Mouse (Mus musculus): ENCODE results near the gene Csf2rb.

Csf2rb gene

GRCm38 (mm10) chr15:78378556-78378955 lies 53.0 kb downstream of the Csf2rb start:
- no peak for DNase-seq (ENCODE audit: low read depth, low spot score)

GRCm38 (mm10) chr15:78380208-78380607 lies 54.7 kb downstream of the Csf2rb start:
- DNase-seq (ENCODE audit: low read depth, low spot score): no peak

- DNase-seq (ENCODE audit: low read depth, low spot score): no peak
These were observed 55.2 kb downstream of the Csf2rb start for GRCm38 (mm10) chr15:78380741-78381140.

GRCm38 (mm10) chr15:78382115-78382514 lies 56.6 kb downstream of the Csf2rb start:
- no peak for DNase-seq (ENCODE audit: low read depth, low spot score)

- DNase-seq (ENCODE audit: low read depth, low spot score): no peak
These were observed 58.1 kb downstream of the Csf2rb start for GRCm38 (mm10) chr15:78383450-78384219.

- DNase-seq (ENCODE audit: low read depth, low spot score): no peak
These were observed 58.9 kb downstream of the Csf2rb start for GRCm38 (mm10) chr15:78384220-78385116.

DNA sequence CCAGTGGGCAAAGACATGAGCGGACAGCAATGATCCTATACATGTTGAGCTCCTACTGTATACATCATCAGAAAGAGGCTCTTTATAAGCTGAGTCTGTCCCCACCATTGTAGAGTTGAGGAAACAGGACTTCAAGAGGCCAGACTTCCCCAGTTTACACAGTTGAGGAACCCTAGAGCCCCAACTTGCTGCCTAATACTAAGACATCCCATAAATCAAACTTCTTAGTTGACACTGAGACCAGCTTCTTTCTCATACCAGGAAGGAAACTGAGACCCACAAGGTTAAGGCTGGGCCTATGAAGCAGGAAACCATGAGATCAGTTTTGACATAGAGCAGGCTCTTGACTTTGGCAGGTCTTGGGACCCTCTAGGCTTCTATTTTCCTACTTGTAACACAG lies 60.0 kb downstream of the Csf2rb start:
- no peak for DNase-seq (ENCODE audit: low read depth, low spot score)

DNA sequence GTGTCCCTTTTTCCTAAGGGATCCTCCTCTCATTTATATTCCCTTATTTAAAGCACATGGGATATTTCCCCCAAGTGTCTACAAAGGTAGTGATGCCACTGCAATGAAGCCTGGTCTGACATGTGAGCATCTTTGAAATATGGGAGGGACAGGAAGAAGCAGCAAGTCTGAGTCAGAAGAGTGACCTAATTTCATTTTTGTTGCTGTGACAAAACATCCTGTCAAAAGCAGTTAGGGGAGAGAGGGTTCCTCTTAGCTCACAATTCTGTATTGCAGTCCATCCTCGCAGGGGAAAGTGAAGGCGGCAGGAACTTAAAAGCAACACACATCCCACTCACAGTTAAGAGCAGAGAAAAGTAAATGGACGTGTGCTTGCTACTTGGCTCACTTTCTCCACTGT lies 65.3 kb downstream of the Csf2rb start:
- no peak for DNase-seq (ENCODE audit: low read depth, low spot score)

GRCm38 (mm10) chr15:78395478-78395962 lies 70.0 kb downstream of the Csf2rb start, which contains the start of gene Tex33:
Gene Tex33 (minus strand): TSS chr15:78395912.
- DNase-seq (ENCODE audit: low read depth, low spot score): no peak

- DNase-seq (ENCODE audit: low read depth, low spot score): no peak
These were observed 75.8 kb downstream of the Csf2rb start for GRCm38 (mm10) chr15:78401345-78401744.

GRCm38 (mm10) chr15:78401921-78402320 lies 76.4 kb downstream of the Csf2rb start:
- no peak for DNase-seq (ENCODE audit: low read depth, low spot score)

DNA sequence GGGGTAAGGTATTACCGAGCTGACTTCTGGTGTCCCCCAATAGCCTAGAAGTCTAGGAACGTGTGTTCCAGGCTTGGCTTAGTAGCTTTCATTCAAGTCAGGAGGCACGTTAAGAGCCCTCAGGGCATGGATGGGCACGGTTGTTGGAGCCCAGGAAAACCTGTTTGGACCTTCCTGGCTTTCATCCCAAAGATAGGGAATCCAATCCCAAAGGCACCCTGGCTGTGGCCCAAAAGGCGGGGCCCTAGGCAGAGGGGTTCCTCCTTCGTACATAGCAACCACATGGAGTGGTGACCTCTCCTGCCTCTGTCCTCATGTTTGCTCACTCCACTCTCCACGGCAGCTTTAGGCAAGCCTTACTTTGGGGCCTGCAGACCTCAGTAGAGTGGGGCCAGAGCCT lies 76.9 kb downstream of the Csf2rb start:
- DNase-seq (ENCODE audit: low read depth, low spot score): no peak

- DNase-seq (ENCODE audit: low read depth, low spot score): no peak
These were observed 77.8 kb downstream of the Csf2rb start for GRCm38 (mm10) chr15:78403301-78403741.

All from retina, adult 2 months (tissue).